21 mouse cellular contexts compared by ENCODE assay signal in genomic region chr7:81649270-81649669, GRCm38 (mm10). TPM values are rescaled to one million over a fixed set of nuclear protein-coding genes. Genes with fewer than 3 reads are reported as not detected.
DNase-seq lines count a peak whose midpoint lies in the region; ATAC-seq lines count a peak whose summit lies in the region.
"Had no signal": no experiment of that assay in that cellular context is flagged by ENCODE, and none has a peak within 500 bp of the region (broad histone marks: within the 10 kb centered on the region; RNA-seq: fewer than 3 reads in every experiment).

No protein-coding gene starts in this region.

- WGBS in liver, embryonic 12.5 days (ENCODE audit: insufficient replicate concordance), result 83% methylated on average over 8 of the region's 8 CpGs

- DNase-seq in frontal cortex, postnatal 10 days (ENCODE audit: low spot score in 2 of 2), result no peak
- peak; percentile 52 for DNase-seq in layer of hippocampus, adult 9-11 months
- no peak for DNase-seq in layer of hippocampus, postnatal 36 days
- peak; percentile 36 for DNase-seq in right cerebral cortex, postnatal 25 days
- DNase-seq in right cerebral cortex, postnatal 14 days, result no peak
- DNase-seq: adrenal gland, postnatal 36 days; B cell, adult 2 months; cerebellum, adult 18-20 months; cerebellum, postnatal 25 days; embryo, embryonic 11 days; gastrocnemius, postnatal 25 days; heart, postnatal 4 days; kidney, postnatal 36 days; left cerebral cortex, postnatal 4 days; liver; liver, postnatal 0 days; lung, postnatal 10 days had no signal

- no peaks in the 10 kb centered on the region for H3K9me3 ChIP-seq in liver, embryonic 12.5 days (replicated peaks)
- H3K9me3 ChIP-seq: heart, embryonic 15.5 days had no signal

- H3K27ac ChIP-seq in liver, embryonic 12.5 days, result no peak overlapping the region
- H3K27ac ChIP-seq: heart, embryonic 15.5 days had no signal

- H3K9ac ChIP-seq in liver, embryonic 12.5 days, result no peak overlapping the region
- H3K9ac ChIP-seq: heart, embryonic 15.5 days; liver, postnatal 0 days had no signal

- no peak overlapping the region for H3K4me3 ChIP-seq in liver, embryonic 12.5 days
- H3K4me3 ChIP-seq: heart, embryonic 15.5 days had no signal

- H3K27me3 ChIP-seq in liver, embryonic 12.5 days (replicated peaks), result no peaks in the 10 kb centered on the region
- H3K27me3 ChIP-seq: heart, embryonic 15.5 days had no signal

- no peaks in the 10 kb centered on the region for H3K36me3 ChIP-seq in liver, embryonic 12.5 days
- H3K36me3 ChIP-seq: heart, embryonic 15.5 days had no signal

- peak; percentile 35 for ATAC-seq in frontal cortex, adult (ENCODE audit: low TSS enrichment)
- ATAC-seq in liver, embryonic 12.5 days, result no peak
- ATAC-seq: intestine, embryonic 16.5 days; liver, postnatal 0 days had no signal

- no peaks in the 10 kb centered on the region for H3K4me1 ChIP-seq in liver, embryonic 12.5 days

- H3K4me2 ChIP-seq in liver, embryonic 12.5 days, result no peak overlapping the region
- H3K4me2 ChIP-seq: heart, embryonic 15.5 days had no signal

RNA-seq across cellular contexts. Expression of gene Homer2, which starts 58.1 kb away (rescaled TPM):
- total RNA-seq in layer of hippocampus, postnatal 36 days (2021), result 10 to 100 TPM; 88.6 to 92.1 TPM
- polyA plus RNA-seq in liver, embryonic 12.5 days (2016; fragmentation: Nextera tagmentation; extraction: Ambion mirVana), result 8.8 and 10.0 TPM in 2 replicates

Comparison
In these comparisons a context has a peak if more than half of its experiments do, and no peak if none do; other contexts are left out.
1. DNase-seq: peak in layer of hippocampus, adult 9-11 months (single experiment) and right cerebral cortex, postnatal 25 days (single experiment); none in frontal cortex, postnatal 10 days (0 of 2), layer of hippocampus, postnatal 36 days (0 of 2) and right cerebral cortex, postnatal 14 days (single experiment).